Mouse (Mus musculus) right cerebral cortex, adult 2 months (tissue): ENCODE measurements around the gene Heatr1.
A peak's percentile ranks its signal among the peaks of the same experiment; 100 is the strongest.
"Not testable (repeated sequence)": the region's sequence is repeated elsewhere in the genome, so short reads cannot be mapped to it uniquely, and the experiment has no call there.

Source experiments
- DNase-seq, 2 experiments: peaks; one replicate each; pipeline ENCODE4 v3.0.0; 2021 to 2022; ENCODE audit warnings: low spot score in 2 of 2

Heatr1 gene

GRCm38 (mm10) chr13:12454686-12455390 lies 60.0 kb downstream of the Heatr1 start:
- no peak for DNase-seq

- no peak for DNase-seq
Observed at GRCm38 (mm10) chr13:12456711-12457110, 61.9 kb downstream of the Heatr1 start.

GRCm38 (mm10) chr13:12460443-12460842 lies 65.6 kb downstream of the Heatr1 start:
- DNase-seq = peak; percentile 72 to 75

GRCm38 (mm10) chr13:12460881-12461729 lies 66.3 kb downstream of the Heatr1 start:
- DNase-seq = peak; percentile 85 to 87

- DNase-seq = peak in 1 of 2 experiments; percentile 26
Observed at GRCm38 (mm10) chr13:12461730-12462119, 66.9 kb downstream of the Heatr1 start.

- no peak for DNase-seq
Observed at GRCm38 (mm10) chr13:12462623-12463022, 67.8 kb downstream of the Heatr1 start.

- DNase-seq = not testable (repeated sequence)
Observed at GRCm38 (mm10) chr13:12464159-12464558, 69.3 kb downstream of the Heatr1 start.

GRCm38 (mm10) chr13:12464844-12465243 lies 70.0 kb downstream of the Heatr1 start, which contains the start of gene Lgals8:
Gene Lgals8 (minus strand): TSS chr13:12464944.
- no peak for DNase-seq

- no peak for DNase-seq
Observed at GRCm38 (mm10) chr13:12468488-12468887, 73.7 kb downstream of the Heatr1 start.

- peak; percentile 74 to 85 for DNase-seq
Observed at GRCm38 (mm10) chr13:12473724-12474378, 79.0 kb downstream of the Heatr1 start.

- DNase-seq = no peak
Observed at GRCm38 (mm10) chr13:12475239-12475638, 80.4 kb downstream of the Heatr1 start.

- DNase-seq = no peak
Observed at GRCm38 (mm10) chr13:12476886-12477285, 82.1 kb downstream of the Heatr1 start.

- DNase-seq = no peak
Observed at GRCm38 (mm10) chr13:12478301-12478700, 83.5 kb downstream of the Heatr1 start.

- no peak for DNase-seq
Observed at GRCm38 (mm10) chr13:12479802-12480201, 85.0 kb downstream of the Heatr1 start.

GRCm38 (mm10) chr13:12485197-12485596 lies 90.4 kb downstream of the Heatr1 start:
- no peak for DNase-seq

- no peak for DNase-seq
Observed at GRCm38 (mm10) chr13:12485640-12486039, 90.8 kb downstream of the Heatr1 start.
